Mouse (Mus musculus): Measurements from ENCODE around the gene Calr3. TPM values are rescaled to one million over a fixed set of nuclear protein-coding genes. Genes with fewer than 3 reads are reported as not detected.
A peak's percentile ranks its signal among the peaks of the same experiment; 100 is the strongest.

The Calr3 gene
- total RNA-seq (2014; fragmentation: Nextera tagmentation), result 3.6 and 5.1 TPM in 2 replicates
- 0.58 and 0.87 TPM in 2 replicates for total RNA-seq (2017)
- polyA plus RNA-seq (2012), result 0.08 and 0.13 TPM in 2 replicates

- peak; percentile 98 for ATAC-seq (ENCODE audit: extremely low read depth, insufficient number of reproducible peaks, low FRiP score, poor library complexity, severe bottlenecking)
- Histone ChIP-seq H3K4me3 (ENCODE audit: low read depth, low read length) (peak within 1 kb of the TSS; percentile 74), H3K4me1 (ENCODE audit: insufficient read depth, low read depth, low read length) (peaks cover 41% of the 10 kb centered on the region), H3K9me3 (replicated peaks) (no peaks in the 10 kb centered on the region), H3K27me3 (ENCODE audit: insufficient read depth, low read length) (peaks cover 3% of the 10 kb centered on the region; the same call in 1 of the 2 replicates), H3K36me3 (replicated peaks) (peaks cover 30% of the 10 kb centered on the region)
- DNase-seq (ENCODE audit: low spot score), result peak; percentile 86
- TF ChIP-seq CTCF (IDR thresholded peaks at IDR 0.05; ENCODE audit: low read depth, low read length) (no peak), TAL1 (conservative IDR thresholded peaks at IDR 0.05; ENCODE audit: low read depth, low read length) (no peak), GATA2 (IDR thresholded peaks at IDR 0.05; ENCODE audit: borderline replicate concordance, low read depth, low read length) (no peak), GATA1 (IDR thresholded peaks at IDR 0.05; ENCODE audit: borderline replicate concordance, low read length) (no peak), POLR2AphosphoS5 (IDR thresholded peaks at IDR 0.05; ENCODE audit: insufficient replicate concordance, low read depth, low read length) (no peak)
Observed at GRCm38 (mm10) chr8:72443338-72443993, at the start of gene Calr3, which contains the start of gene 1700030K09Rik. Gene Calr3, minus strand, starts transcription at chr8:72443870. Gene 1700030K09Rik, plus strand, starts transcription at chr8:72443880.

- DNase-seq (ENCODE audit: low spot score) (no peak), ATAC-seq (ENCODE audit: extremely low read depth, insufficient number of reproducible peaks, low FRiP score, poor library complexity, severe bottlenecking) (no peak)
- Histone ChIP-seq H3K27me3 (ENCODE audit: insufficient read depth, low read length) (no peaks in the 10 kb centered on the region), H3K4me1 (ENCODE audit: insufficient read depth, low read depth, low read length) (peaks cover 65% of the 10 kb centered on the region), H3K9me3 (replicated peaks) (no peaks in the 10 kb centered on the region), H3K36me3 (replicated peaks) (peaks cover 80% of the 10 kb centered on the region), H3K4me3 (ENCODE audit: low read depth, low read length) (peak overlapping the region; percentile 99)
- TF ChIP-seq CTCF (IDR thresholded peaks at IDR 0.05; ENCODE audit: low read depth, low read length) (no peak), GATA1 (IDR thresholded peaks at IDR 0.05; ENCODE audit: borderline replicate concordance, low read length) (no peak), TAL1 (conservative IDR thresholded peaks at IDR 0.05; ENCODE audit: low read depth, low read length) (no peak), POLR2AphosphoS5 (IDR thresholded peaks at IDR 0.05; ENCODE audit: insufficient replicate concordance, low read depth, low read length) (no peak), GATA2 (IDR thresholded peaks at IDR 0.05; ENCODE audit: borderline replicate concordance, low read depth, low read length) (no peak)
Observed at GRCm38 (mm10) chr8:72493381-72493780, 49.7 kb upstream of the Calr3 start.

- peaks cover 68% of the 10 kb centered on the region for H3K4me1 ChIP-seq (ENCODE audit: insufficient read depth, low read depth, low read length)
- H3K27me3 ChIP-seq (ENCODE audit: insufficient read depth, low read length), result no peaks in the 10 kb centered on the region
- H3K4me3 ChIP-seq (ENCODE audit: low read depth, low read length), result peak overlapping the region; percentile 99
- TF ChIP-seq POLR2AphosphoS5 (IDR thresholded peaks at IDR 0.05; ENCODE audit: insufficient replicate concordance, low read depth, low read length), result no peak
- ATAC-seq (ENCODE audit: extremely low read depth, insufficient number of reproducible peaks, low FRiP score, poor library complexity, severe bottlenecking) (peak; percentile 94), DNase-seq (ENCODE audit: low spot score) (peak; percentile 97)
- peaks cover 80% of the 10 kb centered on the region for H3K36me3 ChIP-seq (replicated peaks)
- no peaks in the 10 kb centered on the region for H3K9me3 ChIP-seq (replicated peaks)
Observed at GRCm38 (mm10) chr8:72492622-72493081, 49.0 kb upstream of the Calr3 start.

- no peak for TF ChIP-seq CTCF (IDR thresholded peaks at IDR 0.05; ENCODE audit: low read depth, low read length)
- TF ChIP-seq TAL1 (conservative IDR thresholded peaks at IDR 0.05; ENCODE audit: low read depth, low read length), result no peak
- no peak for TF ChIP-seq GATA1 (IDR thresholded peaks at IDR 0.05; ENCODE audit: borderline replicate concordance, low read length)
- no peak for TF ChIP-seq GATA2 (IDR thresholded peaks at IDR 0.05; ENCODE audit: borderline replicate concordance, low read depth, low read length)
- no peak for TF ChIP-seq POLR2AphosphoS5 (IDR thresholded peaks at IDR 0.05; ENCODE audit: insufficient replicate concordance, low read depth, low read length)
- Histone ChIP-seq H3K27me3 (ENCODE audit: insufficient read depth, low read length) (no peaks in the 10 kb centered on the region), H3K36me3 (replicated peaks) (peaks cover 80% of the 10 kb centered on the region), H3K4me3 (ENCODE audit: low read depth, low read length) (peak within 1 kb of the TSS; percentile 99), H3K4me1 (ENCODE audit: insufficient read depth, low read depth, low read length) (peaks cover 71% of the 10 kb centered on the region), H3K9me3 (replicated peaks) (no peaks in the 10 kb centered on the region)
- DNase-seq (ENCODE audit: low spot score) (peak; percentile 45), ATAC-seq (ENCODE audit: extremely low read depth, insufficient number of reproducible peaks, low FRiP score, poor library complexity, severe bottlenecking) (no peak)
Observed at GRCm38 (mm10) chr8:72491680-72492621, 48.3 kb upstream of the Calr3 start, which contains the start of gene Slc35e1. Gene Slc35e1, minus strand, starts transcription at chr8:72492614.

GRCm38 (mm10) chr8:72491017-72491416 is 47.3 kb upstream of the Calr3 start:
- Histone ChIP-seq H3K4me1 (ENCODE audit: insufficient read depth, low read depth, low read length) (peaks cover 70% of the 10 kb centered on the region), H3K27me3 (ENCODE audit: insufficient read depth, low read length) (no peaks in the 10 kb centered on the region), H3K36me3 (replicated peaks) (peaks cover 80% of the 10 kb centered on the region), H3K9me3 (replicated peaks) (no peaks in the 10 kb centered on the region), H3K4me3 (ENCODE audit: low read depth, low read length) (no peak overlapping the region; the same call in 1 of the 2 replicates)
- TF ChIP-seq TAL1 (conservative IDR thresholded peaks at IDR 0.05; ENCODE audit: low read depth, low read length) (no peak), GATA1 (IDR thresholded peaks at IDR 0.05; ENCODE audit: borderline replicate concordance, low read length) (no peak), GATA2 (IDR thresholded peaks at IDR 0.05; ENCODE audit: borderline replicate concordance, low read depth, low read length) (no peak), POLR2AphosphoS5 (IDR thresholded peaks at IDR 0.05; ENCODE audit: insufficient replicate concordance, low read depth, low read length) (no peak), CTCF (IDR thresholded peaks at IDR 0.05; ENCODE audit: low read depth, low read length) (no peak)
- ATAC-seq (ENCODE audit: extremely low read depth, insufficient number of reproducible peaks, low FRiP score, poor library complexity, severe bottlenecking), result no peak
- no peak for DNase-seq (ENCODE audit: low spot score)

- H3K27me3 ChIP-seq (ENCODE audit: insufficient read depth, low read length), result no peaks in the 10 kb centered on the region
- no peaks in the 10 kb centered on the region for H3K9me3 ChIP-seq (replicated peaks)
- H3K4me3 ChIP-seq (ENCODE audit: low read depth, low read length), result no peak overlapping the region
- no peak for DNase-seq (ENCODE audit: low spot score)
- H3K4me1 ChIP-seq (ENCODE audit: insufficient read depth, low read depth, low read length), result peaks cover 50% of the 10 kb centered on the region
- TF ChIP-seq GATA1 (IDR thresholded peaks at IDR 0.05; ENCODE audit: borderline replicate concordance, low read length) (no peak), POLR2AphosphoS5 (IDR thresholded peaks at IDR 0.05; ENCODE audit: insufficient replicate concordance, low read depth, low read length) (no peak), GATA2 (IDR thresholded peaks at IDR 0.05; ENCODE audit: borderline replicate concordance, low read depth, low read length) (no peak), CTCF (IDR thresholded peaks at IDR 0.05; ENCODE audit: low read depth, low read length) (no peak), TAL1 (conservative IDR thresholded peaks at IDR 0.05; ENCODE audit: low read depth, low read length) (no peak)
- ATAC-seq (ENCODE audit: extremely low read depth, insufficient number of reproducible peaks, low FRiP score, poor library complexity, severe bottlenecking), result no peak
- peaks cover 93% of the 10 kb centered on the region for H3K36me3 ChIP-seq (replicated peaks)
Observed at GRCm38 (mm10) chr8:72487014-72487413, 43.3 kb upstream of the Calr3 start.

Measured in G1E (cell line).